In genomic region chr11:39411182-39411581, GRCm38 (mm10) we compare ENCODE assay signal across 21 mouse cellular contexts.
"Had no signal": no experiment of that assay in that cellular context is flagged by ENCODE, and none has a peak within 500 bp of the region (broad histone marks: within the 10 kb centered on the region; RNA-seq: fewer than 3 reads in every experiment).

No protein-coding gene starts in this region.

- H3K36me3 ChIP-seq: kidney, embryonic 15.5 days; limb, embryonic 12.5 days; limb, embryonic 15.5 days; midbrain, embryonic 13.5 days; neural tube, embryonic 13.5 days; stomach, embryonic 15.5 days had no signal

- H3K4me3 ChIP-seq: kidney, embryonic 15.5 days; limb, embryonic 12.5 days; limb, embryonic 15.5 days; midbrain, embryonic 13.5 days; myocyte; neural tube, embryonic 13.5 days; stomach, embryonic 15.5 days had no signal

- H3K4me1 ChIP-seq: kidney, embryonic 15.5 days; limb, embryonic 12.5 days; limb, embryonic 15.5 days; stomach, embryonic 15.5 days had no signal

- H3K27ac ChIP-seq: kidney, embryonic 15.5 days; limb, embryonic 12.5 days; limb, embryonic 15.5 days; liver, embryonic 14.5 days; macrophage; neural tube, embryonic 13.5 days; stomach, embryonic 15.5 days had no signal

- H3K27me3 ChIP-seq: kidney, embryonic 15.5 days; limb, embryonic 12.5 days; limb, embryonic 15.5 days; midbrain, embryonic 13.5 days; neural tube, embryonic 13.5 days; stomach, embryonic 15.5 days had no signal

- DNase-seq: kidney, adult 2 months; kidney, postnatal 10 days; kidney, postnatal 36 days; layer of hippocampus, adult 9-11 months; liver, postnatal 0 days; lung, embryonic 14.5 days; retina, postnatal 1 day; right cerebral cortex, postnatal 25 days; spleen, adult 18-20 months; thymus, postnatal 25 days had no signal

- ATAC-seq: liver, postnatal 0 days; lung, postnatal 0 days; midbrain, embryonic 13.5 days had no signal

- H3K4me2 ChIP-seq: kidney, embryonic 15.5 days; limb, embryonic 12.5 days; limb, embryonic 15.5 days; liver, embryonic 11.5 days; lung, embryonic 14.5 days; midbrain, embryonic 13.5 days; neural tube, embryonic 13.5 days; stomach, embryonic 15.5 days had no signal

- H3K9ac ChIP-seq: kidney, embryonic 15.5 days; limb, embryonic 12.5 days; limb, embryonic 15.5 days; liver, embryonic 14.5 days; liver, postnatal 0 days; lung, embryonic 14.5 days; midbrain, embryonic 13.5 days; neural tube, embryonic 13.5 days; stomach, embryonic 15.5 days had no signal

- H3K9me3 ChIP-seq: kidney, embryonic 15.5 days; limb, embryonic 12.5 days; limb, embryonic 15.5 days; midbrain, embryonic 13.5 days; neural tube, embryonic 13.5 days; stomach, embryonic 15.5 days had no signal
